Mouse (Mus musculus): ENCODE measurements around the gene Cope.

GRCm38 (mm10) chr8:70267674-70268073 lies 34.6 kb upstream of the Cope start:
- TF ChIP-seq CTCF (conservative IDR thresholded peaks at IDR 0.05 in 1 of 2, IDR thresholded peaks at IDR 0.05 in 1 of 2; ENCODE audit: low read depth in 2 of 2, low read length in 2 of 2) (no peak), MAX (IDR thresholded peaks at IDR 0.05; ENCODE audit: low read length) (no peak), CHD2 (IDR thresholded peaks at IDR 0.05; ENCODE audit: low read length) (no peak), SMC3 (IDR thresholded peaks at IDR 0.05; ENCODE audit: low read depth, low read length) (no peak), CHD1 (IDR thresholded peaks at IDR 0.05; ENCODE audit: low read depth, low read length) (no peak), ZKSCAN1 (IDR thresholded peaks at IDR 0.05; ENCODE audit: borderline replicate concordance, low read depth, low read length) (no peak), POLR2A (IDR thresholded peaks at IDR 0.05; ENCODE audit: low read depth, low read length) (no peak), MXI1 (IDR thresholded peaks at IDR 0.05; ENCODE audit: low read depth, low read length) (no peak), BHLHE40 (IDR thresholded peaks at IDR 0.05; ENCODE audit: low read depth, low read length) (no peak), SIN3A (IDR thresholded peaks at IDR 0.05; ENCODE audit: low read length) (no peak), ZC3H11A (IDR thresholded peaks at IDR 0.05; ENCODE audit: low read depth, low read length) (no peak), TBP (conservative IDR thresholded peaks at IDR 0.05; ENCODE audit: low read depth, low read length) (no peak)
